Mouse (Mus musculus) monocyte, adult 59 days (primary cell): ENCODE data around the gene Olfr1475. TPM values are rescaled to one million over a fixed set of nuclear protein-coding genes. Genes with fewer than 3 reads are reported as not detected.

ENCODE experiments used
- total RNA-seq, 2 experiments: library from RNA; stranded (reverse); gene quantifications; one replicate each; pipeline ENCODE4 v1.2.4; 2023

The Olfr1475 gene
- not detected for total RNA-seq

DNA sequence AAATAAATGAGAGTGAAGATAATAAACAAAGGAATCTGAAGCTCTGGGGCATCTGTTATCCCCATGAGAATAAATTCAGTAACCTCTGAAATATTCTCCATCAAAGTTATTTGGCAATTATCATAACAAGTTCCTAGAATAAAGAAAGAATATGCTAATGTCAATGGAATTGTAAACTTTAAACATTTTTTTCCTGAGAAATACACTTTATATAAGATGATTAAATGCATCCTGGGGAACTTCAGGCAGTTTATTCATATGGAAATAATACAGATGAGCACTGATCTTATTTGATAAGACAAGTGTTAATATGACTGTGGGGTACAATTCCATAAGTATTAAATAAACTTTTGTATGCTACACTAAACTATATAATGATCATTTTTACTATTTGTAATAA is at the start of gene Olfr1475:
Gene Olfr1475, minus strand, starts transcription at position 101 of the 400 bp plus-strand sequence.

GRCm38 (mm10) chr19:13527613-13528012 is 47.6 kb upstream of the Olfr1475 start, which contains the start of gene Olfr1480:
Gene Olfr1480, plus strand, starts transcription at chr19:13527913.

DNA sequence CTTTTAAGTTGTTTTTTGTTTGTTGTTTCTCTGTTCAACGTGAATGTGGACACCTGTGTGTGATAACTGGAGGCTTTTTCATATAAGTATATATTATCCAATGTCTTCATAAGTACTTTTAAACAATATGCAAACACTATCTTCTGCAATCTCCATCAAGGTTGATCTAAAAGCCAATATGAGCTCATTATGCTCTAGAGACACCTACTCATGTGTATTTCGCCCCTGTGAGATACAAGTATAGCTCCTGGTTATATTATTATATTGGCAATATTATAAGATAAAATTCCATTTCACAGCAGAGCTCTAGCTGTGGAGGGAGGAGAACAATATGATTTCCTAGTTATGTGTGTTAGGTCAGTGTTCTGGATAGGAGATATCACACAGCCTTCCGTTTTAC is 20.2 kb upstream of the Olfr1475 start, which contains the start of gene Olfr1477:
Gene Olfr1477, plus strand, starts transcription at position 301 of the 400 bp plus-strand sequence.

DNA sequence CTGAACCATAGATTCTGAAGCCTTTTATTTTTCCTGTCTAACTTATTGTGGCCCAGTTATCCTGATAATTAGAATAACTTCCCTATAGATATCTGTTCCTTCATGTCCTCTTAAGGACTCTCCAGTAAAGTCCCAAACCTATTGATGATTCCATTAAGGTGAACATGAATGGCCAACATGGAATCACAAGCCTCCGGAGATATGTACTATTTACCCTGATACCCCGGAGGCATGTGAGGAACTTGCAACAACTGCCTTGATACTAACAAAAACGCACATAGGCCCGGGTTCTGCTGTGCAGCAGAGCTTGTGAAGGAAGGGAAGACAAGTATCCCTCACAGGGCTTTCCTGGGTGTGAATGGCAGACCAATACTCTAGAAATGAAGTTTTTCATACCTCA is 10.7 kb downstream of the Olfr1475 start, which contains the start of gene Olfr1474:
Gene Olfr1474, plus strand, starts transcription at position 301 of the 400 bp plus-strand sequence.

GRCm38 (mm10) chr19:13455986-13456385 is 24.0 kb downstream of the Olfr1475 start, which contains the start of gene Olfr1472:
Gene Olfr1472, minus strand, starts transcription at chr19:13456086.

DNA sequence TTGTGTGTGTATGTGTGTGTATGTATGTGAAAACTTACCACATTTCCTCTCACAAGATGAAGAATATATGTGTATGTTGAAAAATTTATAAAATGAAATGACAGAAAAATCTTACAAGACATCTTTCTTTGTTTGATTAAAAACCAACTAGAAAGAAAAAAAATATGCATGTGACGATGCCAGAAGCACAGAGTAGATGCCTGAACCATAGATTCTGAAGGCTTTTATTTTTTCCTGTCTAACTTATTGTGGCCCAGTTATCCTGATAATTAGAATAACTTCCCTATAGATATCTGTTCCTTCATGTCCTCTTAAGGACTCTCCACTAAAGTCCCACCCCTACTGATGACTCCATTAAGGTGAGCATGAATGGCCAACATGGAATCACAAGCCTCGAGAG is 36.9 kb downstream of the Olfr1475 start, which contains the start of gene Olfr1471:
Gene Olfr1471, plus strand, starts transcription at position 301 of the 400 bp plus-strand sequence.

Other genes starting within 250 kb of the Olfr1475 start
- not detected for gene Olfr1463, start 248.9 kb downstream of the Olfr1475 start, total RNA-seq
- gene Olfr1465, start 164.7 kb downstream of the Olfr1475 start, total RNA-seq: not detected
- not detected for gene Olfr1466, start 141.3 kb downstream of the Olfr1475 start, total RNA-seq
- not detected for gene Olfr1467, start 118.0 kb downstream of the Olfr1475 start, total RNA-seq
- not detected for gene Olfr1469, start 72.3 kb downstream of the Olfr1475 start, total RNA-seq
- not detected for gene Olfr1471, start 36.8 kb downstream of the Olfr1475 start, total RNA-seq
- not detected for gene Olfr1472, start 24.1 kb downstream of the Olfr1475 start, total RNA-seq
- not detected for gene Olfr1474, start 10.6 kb downstream of the Olfr1475 start, total RNA-seq
- not detected for gene Olfr1477, start 20.4 kb upstream of the Olfr1475 start, total RNA-seq
- not detected for gene Olfr1480, start 47.7 kb upstream of the Olfr1475 start, total RNA-seq
- gene Olfr1484, start 103.3 kb upstream of the Olfr1475 start, total RNA-seq: not detected
- gene Olfr1487, start 137.2 kb upstream of the Olfr1475 start, total RNA-seq: not detected
- not detected for gene Olfr1489, start 151.4 kb upstream of the Olfr1475 start, total RNA-seq
- not detected for gene Olfr1490, start 170.9 kb upstream of the Olfr1475 start, total RNA-seq
- not detected for gene Olfr1491, start 217.1 kb upstream of the Olfr1475 start, total RNA-seq
- not detected for gene Olfr1493-ps1, start 243.1 kb upstream of the Olfr1475 start, total RNA-seq